Mouse (Mus musculus) left cerebral cortex, postnatal 36 days (tissue): ENCODE data around the gene Thsd1. TPM values are rescaled to one million over a fixed set of nuclear protein-coding genes. Genes with fewer than 3 reads are reported as not detected.

ENCODE experiments used
- DNase-seq, 2 experiments: peaks; one replicate each; pipeline ENCODE4 v3.0.0; 2021 to 2022; ENCODE audit warnings: low spot score in 2 of 2, mixed read lengths in 1 of 2
- intact Hi-C: fragments of 180-260 bp; cut with DNase I; formaldehyde crosslinking; loops from one replicate; pipeline ENCODE4 v1.15.1; 2025
- total RNA-seq, 2 experiments: library from RNA; stranded (reverse); gene quantifications; 2 replicates each; pipeline ENCODE4 v1.2.3; 2021

Gene Thsd1
- total RNA-seq, result 1 to 10 TPM; 3.4 to 3.9 TPM

DNA sequence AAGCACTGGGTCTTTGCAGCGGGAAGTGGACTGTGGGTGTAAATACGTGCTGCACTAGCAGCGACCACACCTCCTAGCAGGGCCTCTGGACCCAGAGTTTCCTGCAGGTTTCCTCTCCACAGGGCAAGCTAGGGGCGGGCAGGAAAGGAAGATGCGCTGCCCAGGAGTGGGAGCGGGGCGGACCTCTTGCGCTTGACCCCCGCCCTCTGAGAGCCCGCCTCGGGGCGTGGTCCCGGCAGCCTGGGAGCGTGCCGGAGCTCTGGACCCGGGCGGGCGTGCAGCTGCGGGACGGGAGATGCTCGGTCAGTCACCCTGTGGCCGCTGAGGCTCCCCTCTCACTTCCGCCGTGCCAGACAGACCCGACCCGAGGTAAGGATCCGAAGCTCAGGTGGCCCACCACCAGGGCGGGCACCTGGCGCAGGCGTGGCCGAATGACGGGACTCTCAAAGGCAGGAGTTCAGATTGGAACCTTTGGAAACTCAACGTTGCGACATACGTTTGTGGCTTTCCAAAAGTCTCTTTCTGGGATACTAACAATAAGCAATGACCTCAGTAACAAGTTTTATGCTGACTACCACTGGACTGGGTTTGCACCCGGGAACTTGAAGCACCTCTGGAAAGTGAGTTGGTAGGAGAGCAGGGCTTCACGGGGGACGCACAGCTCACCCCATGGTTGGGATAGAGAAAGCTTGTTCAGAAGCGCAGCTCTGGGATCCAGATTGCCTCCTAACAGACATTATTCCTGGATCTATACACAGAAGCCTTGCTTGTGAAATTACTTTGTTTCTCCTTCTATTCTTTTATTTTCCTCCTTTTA lies at the start of gene Thsd1:
TSS of gene Thsd1 (plus strand) at position 253 of the 817 bp plus-strand sequence.
- intact Hi-C loops, result no loop called here
- no peak for DNase-seq

DNA sequence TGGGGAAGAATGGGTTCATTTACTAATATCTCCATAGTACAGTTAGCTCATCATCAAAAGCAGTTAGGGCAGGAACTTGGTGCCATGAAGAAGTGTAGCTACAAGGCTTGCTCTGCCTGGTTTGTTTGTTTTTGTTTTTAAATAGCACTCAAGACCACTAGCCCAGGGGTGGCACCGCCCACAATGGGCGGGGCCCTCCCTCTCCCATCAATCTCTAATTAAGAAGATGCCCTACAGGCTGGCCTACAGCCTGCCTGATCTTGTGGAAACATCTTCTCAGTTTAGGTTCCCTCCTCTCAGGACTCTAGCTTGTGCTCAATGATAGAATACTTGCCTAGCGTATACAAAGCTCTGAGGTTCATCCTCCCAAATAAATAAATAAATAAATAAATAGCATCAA lies 42.2 kb upstream of the Thsd1 start:
- intact Hi-C loops, result no loop called here
- DNase-seq, result no peak

DNA sequence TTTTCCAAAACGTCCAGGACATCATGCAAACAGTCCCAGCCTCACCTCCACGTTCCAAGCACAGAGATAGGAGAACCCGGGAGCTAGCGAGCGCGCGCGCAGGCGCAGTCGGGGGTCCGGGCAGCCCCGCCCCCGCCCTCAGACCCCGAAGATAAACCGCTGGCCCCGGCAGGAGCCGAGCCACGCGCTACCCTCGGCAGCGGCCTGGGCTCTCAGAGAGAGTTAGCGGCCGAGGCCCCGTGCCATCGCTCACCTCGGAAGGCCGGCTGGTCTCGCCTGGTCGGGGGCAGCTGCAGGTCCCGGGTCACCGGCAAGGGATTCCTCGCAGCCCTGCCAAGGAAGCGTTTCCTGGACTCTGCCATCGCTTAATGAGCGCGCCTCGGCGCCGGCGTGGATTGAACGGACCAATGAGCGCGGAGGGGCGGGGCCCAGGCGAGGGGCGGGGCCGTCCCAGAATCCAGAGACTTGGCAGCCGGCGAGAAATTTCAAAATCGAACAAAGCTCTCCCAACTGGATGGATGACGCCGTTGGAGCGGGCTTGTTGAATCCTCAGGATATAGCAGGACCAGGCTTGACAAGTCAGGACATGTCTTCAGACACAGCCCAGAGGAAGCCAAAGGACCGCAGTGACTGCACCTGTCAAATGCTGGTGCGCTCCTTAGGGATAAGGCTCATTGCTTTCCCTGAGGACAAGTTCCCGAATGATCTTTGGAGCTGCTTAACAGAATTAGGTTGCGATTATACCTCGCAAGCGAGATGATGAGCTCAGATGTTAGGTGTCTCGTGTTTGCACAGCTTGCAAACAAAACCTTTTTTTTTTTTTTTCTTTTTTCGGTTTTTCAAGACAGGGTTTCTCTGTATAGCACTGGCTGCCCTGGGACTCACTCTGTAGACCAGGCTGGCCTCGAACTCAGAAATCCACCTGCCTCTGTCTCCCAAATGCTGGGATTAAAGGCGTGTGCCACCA lies 41.4 kb upstream of the Thsd1 start, which contains the start of gene Ckap2:
TSS of gene Ckap2 (minus strand) at position 389 of the 967 bp plus-strand sequence.
- peak; percentile 76 to 79 for DNase-seq
- intact Hi-C loops, result no loop called here

DNA sequence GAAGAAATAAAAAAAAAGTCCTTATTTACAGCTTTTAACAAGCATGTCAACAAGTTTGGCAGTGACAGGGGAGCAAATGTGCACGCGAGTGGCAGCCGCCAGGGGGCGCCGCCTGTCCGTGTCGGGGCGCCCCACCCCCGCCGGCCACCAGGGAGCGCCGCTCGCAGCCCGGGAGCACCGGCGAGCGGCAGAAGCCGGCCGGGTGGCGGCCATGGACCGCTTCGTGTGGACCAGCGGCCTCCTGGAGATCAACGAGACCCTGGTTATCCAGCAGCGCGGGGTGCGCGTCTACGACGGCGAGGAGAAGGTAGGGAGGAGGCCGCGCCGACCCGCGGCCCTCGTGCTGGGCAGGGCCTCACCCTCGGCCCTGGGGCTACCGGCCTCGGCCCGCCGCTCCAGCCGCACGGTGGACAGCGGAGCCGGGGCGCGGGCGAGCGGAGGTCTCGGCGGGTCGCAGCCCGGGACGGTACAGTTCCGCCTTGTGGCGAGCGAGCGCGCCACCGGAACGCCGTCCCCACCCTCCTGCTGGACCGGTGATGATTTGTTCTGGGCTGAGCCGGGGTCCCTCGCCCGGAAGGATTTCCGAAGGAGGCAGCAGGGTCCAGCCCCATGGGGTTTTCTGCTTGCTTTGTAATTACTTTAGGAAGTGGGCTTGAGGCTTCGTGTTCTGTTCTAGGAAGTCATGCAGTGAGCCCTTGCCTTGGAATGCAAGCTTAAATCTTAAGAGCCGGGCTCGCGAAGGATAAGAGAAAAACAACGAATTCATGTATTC lies 34.3 kb upstream of the Thsd1 start, which contains the start of gene Vps36:
TSS of gene Vps36 (plus strand) at position 150 of the 772 bp plus-strand sequence.
- peak; percentile 88 to 90 for DNase-seq
- intact Hi-C loops, result loop anchor here (2.0 to 5.0 kb wide), 4 partner anchors 26 to 218 kb away; partner anchors contain the start of genes Mrps31, Nek3 and Slc25a15

DNA sequence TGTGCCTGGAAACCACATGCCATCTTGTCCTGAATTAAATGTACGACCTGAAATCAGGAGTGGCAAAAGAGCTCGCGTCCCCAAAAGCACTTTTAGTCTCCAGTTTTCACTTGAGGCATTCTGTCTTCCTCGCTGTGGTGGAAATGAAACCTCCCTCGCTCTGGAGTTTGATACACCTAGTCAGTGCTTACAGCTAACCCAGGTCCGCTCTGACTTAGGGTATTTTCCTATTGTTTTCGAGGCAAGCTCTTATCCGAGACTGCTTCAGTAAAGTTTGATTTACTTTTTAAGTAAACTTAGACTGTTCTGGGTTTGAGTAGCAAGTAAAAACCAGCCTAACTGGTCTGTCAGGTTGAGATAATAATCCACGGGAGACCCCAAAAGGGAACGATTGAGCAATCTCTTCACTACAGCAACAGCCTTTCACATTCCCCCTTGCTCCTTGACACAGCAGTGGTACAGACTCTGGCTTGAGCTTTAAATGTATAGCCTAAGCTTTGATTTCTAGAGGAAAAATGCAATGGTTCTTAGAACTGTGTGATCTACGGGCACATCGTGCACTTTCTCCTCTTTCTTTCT lies 33.6 kb upstream of the Thsd1 start:
- no peak for DNase-seq
- intact Hi-C loops, result loop anchor here (2.0 to 5.0 kb wide), 4 partner anchors 27 to 217 kb away; partner anchors contain the start of genes Mrps31, Nek3 and Slc25a15

DNA sequence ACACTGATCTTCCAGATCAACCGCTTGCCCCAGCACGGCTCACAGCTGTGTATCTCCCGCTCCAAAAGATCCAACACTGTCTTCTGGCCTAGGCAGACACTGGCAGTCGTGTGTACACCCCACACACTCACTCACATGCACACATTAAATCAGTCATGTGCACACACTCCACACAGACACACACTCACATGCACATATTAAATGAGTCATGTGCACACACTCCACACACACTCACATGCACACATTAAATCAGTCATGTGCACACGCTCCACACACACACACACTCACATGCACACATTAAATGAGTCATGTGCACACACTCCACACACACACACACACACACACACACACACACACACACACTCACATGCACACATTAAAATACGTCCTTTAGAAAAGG lies 29.2 kb upstream of the Thsd1 start:
- DNase-seq, result no peak
- intact Hi-C loops, result no loop called here

DNA sequence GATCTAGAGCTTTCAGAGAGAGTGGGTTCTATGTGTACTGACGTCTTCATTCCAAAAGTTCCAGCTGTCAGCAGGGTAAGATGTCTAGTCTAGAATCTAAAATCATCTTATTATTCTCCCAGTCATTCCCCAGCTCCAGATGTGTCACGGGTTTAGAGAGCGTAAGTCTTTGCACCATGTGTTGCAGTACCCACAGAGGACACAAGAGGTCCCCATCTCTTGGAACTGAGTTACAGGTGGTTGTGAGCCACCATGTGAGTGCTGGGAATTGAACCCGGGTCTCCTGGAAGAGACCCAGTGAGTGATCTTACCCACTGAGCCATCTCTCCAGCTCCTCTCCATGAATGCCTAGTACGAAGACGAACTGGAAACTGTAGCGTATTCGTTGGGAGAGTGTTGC lies 27.6 kb upstream of the Thsd1 start:
- intact Hi-C loops, result no loop called here
- DNase-seq, result no peak

DNA sequence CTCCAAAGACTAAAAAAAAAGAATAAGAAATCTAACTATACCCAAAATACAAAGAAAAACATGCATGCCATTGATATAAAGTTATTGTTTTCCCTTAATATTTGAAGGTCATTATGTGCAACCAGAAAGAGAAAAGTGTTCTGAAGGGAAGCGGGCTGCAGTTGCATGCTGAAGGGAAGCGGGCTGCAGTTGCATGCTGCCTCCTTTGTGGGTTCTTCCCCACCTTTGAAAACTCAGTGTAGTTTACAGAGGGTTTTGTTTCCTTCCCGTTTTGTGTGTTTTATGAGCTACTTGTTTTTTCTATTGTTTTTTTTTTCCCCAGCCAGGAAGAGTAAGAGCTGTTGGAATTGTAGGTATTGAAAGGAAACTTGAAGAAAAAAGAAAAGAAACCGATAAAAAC lies 19.6 kb upstream of the Thsd1 start:
- intact Hi-C loops, result no loop called here
- no peak for DNase-seq

DNA sequence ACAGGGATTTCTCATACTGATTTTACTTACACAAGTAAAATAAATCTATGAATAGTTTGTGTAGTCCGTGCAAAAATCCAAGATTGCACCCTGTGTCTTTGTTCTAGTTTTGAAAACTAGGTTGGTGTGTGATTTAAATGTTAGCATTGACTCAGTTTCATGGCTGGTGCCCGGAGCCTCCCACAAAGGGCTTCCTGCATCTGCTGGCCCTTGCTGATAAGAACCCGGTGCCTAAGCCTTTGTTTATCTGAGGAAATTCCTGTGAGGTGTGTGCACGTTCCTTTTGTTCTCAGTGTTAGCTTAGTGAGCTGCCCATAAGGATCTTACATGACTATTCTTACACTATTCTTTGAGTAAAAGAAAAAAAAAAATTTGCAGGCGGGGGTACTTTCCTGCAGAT lies 18.1 kb upstream of the Thsd1 start:
- intact Hi-C loops, result no loop called here
- no peak for DNase-seq

DNA sequence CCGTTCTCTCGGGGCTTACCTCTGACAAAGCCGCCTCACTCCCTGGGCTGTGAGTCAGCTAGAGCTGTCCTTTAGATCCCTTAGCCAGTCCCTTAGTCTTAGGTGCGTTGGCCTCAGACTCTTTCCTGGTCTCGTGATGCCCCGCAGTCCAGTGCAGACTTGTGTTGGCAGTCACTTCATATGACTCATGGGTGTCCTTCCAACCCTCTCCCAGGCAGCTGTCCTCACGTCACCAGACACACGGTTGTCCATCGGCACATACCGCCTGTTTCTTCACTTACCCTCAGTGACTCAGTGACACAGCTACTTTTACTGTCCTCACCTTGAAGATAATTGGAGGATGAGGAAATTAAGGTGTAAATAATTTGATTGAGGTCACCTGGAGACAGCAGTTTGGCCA lies 12.3 kb upstream of the Thsd1 start:
- intact Hi-C loops, result no loop called here
- no peak for DNase-seq

DNA sequence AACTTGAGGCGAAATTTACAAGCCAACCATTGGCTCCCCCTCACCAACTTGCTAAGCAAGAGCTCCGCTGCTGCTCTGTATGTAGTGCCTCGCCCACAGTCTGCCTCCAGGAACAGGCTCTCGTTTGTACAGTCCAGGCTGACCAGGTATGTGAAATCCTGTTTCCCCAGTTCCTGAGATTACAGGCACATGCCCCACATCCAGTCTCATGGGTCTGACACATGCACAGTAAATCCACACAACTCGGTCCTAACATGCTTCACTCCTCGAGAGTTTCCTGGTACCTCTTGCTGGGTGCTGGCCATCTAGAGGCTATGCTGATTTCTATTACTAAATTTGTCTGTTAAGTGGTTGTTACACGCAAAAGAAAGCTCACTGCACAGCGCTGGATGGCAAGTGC lies 752 bp upstream of the Thsd1 start:
- intact Hi-C loops, result no loop called here
- DNase-seq, result no peak

DNA sequence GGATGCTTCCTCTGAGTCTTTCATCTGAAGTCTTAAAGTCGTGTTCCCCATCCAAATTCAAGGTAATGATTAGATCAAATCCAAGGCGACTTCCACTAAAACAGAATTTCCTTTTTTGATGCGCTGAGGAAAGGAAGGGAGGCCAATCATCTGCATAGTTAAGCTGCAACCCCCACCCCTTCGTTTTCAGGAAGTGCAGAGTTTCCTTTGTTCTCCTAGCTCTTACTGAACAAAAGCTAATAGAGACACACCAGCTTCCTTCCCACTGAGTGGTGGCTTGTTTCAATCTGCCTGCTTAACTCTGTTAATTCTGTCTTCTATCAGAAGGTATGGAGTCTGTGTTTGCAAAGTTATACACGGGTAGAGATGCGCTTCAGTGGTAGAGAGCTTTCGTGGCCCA lies 1.5 kb downstream of the Thsd1 start:
- intact Hi-C loops, result no loop called here
- DNase-seq, result no peak

DNA sequence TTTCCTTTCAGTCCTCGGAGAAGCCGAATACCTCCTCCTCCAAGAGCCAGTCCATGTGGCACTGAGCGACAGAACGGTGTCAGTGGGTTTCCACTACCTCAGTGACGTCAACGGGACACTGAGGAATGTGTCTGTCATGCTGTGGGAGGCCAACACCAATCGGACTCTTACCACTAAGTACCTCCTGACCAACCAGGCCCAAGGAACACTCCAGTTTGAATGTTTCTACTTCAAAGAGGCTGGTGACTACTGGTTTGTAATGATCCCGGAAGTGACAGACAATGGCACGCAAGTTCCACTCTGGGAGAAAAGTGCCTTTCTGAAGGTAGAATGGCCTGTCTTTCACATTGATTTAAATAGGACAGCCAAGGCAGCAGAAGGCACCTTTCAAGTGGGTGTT lies 15.9 kb downstream of the Thsd1 start:
- DNase-seq, result no peak
- intact Hi-C loops, result no loop called here

DNA sequence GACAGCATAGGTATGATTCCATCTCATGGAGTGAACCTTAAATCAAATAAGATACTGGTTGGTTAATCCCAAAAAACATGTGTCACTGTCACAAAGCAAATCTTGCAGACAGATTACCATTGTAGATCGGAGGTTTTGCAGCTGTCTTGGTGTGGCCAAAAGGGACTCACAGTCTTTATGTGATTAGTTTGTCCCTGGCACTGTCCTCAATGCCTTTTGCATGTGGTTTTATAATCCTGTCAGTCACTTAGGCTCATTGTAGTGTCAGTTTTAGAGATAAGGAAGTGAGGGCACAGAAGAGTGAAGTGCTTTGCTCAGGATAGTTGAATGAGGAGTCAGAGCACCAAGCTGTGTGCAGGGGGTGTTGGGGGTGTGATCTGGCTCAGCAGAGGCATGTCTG lies 18.6 kb downstream of the Thsd1 start:
- intact Hi-C loops, result no loop called here
- DNase-seq, result no peak

DNA sequence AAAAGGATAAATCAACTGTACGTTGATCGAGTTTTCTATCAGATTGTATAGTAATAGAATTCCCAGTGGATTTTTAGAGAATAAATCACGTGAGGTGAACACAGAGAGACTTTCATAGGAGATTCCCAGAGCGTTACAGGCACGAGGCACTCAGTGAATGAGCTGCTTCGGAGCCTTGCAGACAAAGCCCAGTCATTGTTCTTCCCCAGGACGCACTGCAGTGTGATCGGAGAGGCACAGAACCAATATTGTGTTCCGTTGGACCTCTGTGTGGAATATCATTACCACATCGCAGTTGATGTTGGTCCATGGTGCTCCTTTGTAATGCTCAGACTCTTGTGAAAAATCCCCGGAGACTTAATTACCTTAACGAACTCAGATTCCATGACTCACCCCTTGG lies 20.8 kb downstream of the Thsd1 start:
- intact Hi-C loops, result no loop called here
- no peak for DNase-seq

DNA sequence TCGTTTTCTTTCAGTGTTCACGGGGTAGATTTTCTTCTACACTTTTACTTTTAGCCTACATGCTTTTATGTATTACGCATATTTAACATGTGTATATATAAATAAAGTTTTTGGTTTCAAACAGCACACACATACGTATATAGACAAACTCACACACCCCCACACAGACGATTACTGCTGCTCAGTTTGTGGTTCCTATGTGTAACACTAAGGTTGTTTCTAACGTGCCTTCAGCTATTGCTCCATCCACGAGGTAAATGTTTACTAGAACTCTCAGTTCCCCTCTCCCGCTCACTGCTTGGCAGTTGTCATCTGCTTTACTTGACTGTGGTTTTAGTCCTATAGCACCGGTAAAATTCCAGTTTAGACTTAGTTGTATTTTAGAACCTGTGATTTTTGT lies 22.0 kb downstream of the Thsd1 start:
- intact Hi-C loops, result no loop called here
- no peak for DNase-seq

DNA sequence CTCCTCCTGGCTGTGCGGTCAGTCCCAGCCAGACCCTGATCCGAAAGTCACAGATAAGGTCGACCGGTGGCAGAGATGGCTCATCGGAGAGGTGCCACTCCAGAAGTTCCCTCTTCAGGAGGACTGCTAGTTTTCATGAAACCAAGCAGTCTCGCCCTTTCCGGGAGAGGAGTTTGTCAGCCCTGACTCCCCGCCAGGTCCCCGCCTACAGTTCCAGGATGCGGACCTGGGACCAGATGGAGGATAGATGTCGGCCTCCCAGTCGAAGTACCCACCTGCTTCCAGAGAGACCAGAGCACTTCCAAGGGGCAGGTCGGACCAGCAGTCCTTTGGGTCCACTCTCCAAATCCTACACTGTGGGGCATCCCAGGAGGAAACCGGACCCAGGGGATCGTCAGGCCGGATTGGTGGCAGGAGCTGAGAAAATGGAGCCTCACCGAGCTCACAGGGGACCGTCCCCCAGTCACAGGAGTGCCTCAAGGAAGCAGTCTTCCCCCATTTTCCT lies 31.9 kb downstream of the Thsd1 start:
- intact Hi-C loops, result no loop called here
- DNase-seq, result no peak

DNA sequence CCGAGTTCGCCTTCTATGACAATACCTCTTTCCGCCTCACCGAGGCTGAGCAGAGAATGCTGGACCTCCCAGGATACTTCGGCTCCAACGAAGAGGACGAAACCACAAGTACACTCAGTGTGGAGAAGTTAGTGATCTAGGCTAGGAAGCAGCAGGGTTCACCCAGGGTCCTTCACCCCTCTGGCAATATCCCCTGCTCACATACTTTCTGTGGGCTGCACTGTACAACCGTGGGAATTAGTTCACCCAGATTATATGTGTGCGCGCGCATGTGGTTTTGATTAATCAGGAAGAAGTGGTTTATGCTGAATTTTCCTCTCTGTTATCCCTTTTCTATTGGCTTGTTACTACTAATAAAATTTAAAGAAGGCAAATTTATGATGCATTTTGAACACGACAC lies 32.4 kb downstream of the Thsd1 start:
- intact Hi-C loops, result no loop called here
- no peak for DNase-seq

DNA sequence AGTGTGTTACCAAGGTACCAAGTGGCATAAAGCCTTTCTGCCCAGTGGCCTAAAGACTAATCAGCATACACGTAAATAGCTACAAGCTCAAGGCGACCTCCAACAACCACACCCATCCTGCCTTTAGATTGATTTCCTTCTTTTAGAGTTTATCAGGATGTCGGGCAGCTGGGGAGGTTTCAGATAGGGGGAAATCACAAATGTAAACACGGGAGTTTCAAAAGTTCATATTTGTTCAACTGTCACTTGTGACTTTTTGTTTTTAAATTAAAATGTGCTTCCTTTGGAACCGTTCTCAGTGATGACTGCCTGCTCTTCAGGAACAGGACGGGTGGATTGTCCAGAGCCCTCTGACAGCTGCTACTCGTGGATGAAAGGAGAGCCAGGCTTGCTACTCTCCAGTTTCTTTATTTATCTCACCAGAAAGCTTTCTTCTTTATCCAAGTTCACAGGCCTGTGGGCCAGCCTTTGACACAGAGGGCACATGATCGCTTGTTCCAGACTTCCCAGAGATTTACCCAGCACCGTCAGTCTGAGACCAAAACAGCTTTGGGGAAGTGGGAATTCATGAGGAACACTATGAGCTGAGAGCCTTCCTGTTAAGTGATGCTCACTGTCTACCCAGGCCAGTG lies 33.1 kb downstream of the Thsd1 start:
- intact Hi-C loops, result no loop called here

More for the DNA sequence above, 33.1 kb downstream of the Thsd1 start:
- no peak for DNase-seq
